Mouse (Mus musculus): ENCODE results near the gene Plxnd1.

Plxnd1 gene

DNA sequence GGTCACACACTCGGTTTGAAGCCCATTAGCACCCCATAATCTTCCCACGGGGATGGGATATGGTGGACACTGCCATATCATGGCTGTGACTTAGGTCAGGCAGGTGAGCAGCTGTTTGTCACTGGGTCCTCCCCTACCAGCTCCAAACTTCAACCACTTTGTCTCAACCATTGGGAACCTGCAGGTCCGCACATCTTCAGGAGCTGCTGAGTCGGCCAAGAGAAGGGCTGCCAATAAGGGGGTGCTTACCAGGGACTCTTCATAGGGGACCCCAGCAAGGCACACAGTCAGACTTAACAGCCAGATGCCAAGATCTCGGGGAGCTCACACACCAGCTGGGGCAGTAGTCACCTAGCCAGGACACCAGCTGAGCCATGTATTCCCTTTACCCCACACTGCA lies 6.0 kb upstream of the Plxnd1 start:
- in situ Hi-C loops (cut with MboI, MseI), result no loop called here

DNA sequence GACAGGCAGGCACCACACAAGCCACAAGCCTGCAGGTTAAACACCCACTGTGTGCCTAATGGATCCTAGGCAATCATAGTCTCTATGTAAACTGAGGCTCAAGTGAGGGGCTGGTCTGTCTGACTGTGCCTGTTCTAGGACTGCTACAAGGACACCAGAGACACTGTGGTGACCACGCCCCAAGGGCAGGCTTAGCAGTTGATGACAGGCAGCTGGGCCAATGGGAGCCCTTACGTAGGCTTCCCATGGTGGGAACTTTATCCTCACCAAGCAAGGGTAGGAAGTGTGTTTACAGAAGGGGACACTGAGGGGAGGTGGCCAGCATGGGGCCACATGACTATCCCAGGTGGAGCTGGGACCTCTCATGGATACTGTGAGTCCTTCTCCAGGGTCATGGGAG lies 4.4 kb upstream of the Plxnd1 start:
- in situ Hi-C loops (cut with MboI, MseI), result no loop called here

DNA sequence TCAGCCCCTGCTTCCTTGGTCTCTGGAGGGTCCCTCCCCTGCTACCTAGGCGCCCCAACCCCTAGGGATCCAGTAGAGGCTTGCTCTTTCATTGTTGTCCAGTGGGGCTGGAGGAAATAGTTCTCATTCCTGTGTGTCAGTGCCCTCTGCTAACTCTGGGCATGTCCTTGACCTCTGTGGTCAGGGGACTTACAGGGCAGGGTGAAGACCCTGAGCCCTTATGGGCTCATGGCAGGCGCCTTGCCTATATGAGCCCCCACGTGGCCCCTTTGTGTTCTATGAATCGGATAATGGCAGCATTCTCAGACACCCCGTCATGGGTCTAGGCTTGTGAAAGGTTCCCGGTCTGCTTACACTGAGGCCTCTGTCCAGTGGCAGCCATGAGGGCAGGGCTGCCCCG lies 4.0 kb upstream of the Plxnd1 start:
- in situ Hi-C loops (cut with MboI, MseI), result no loop called here

DNA sequence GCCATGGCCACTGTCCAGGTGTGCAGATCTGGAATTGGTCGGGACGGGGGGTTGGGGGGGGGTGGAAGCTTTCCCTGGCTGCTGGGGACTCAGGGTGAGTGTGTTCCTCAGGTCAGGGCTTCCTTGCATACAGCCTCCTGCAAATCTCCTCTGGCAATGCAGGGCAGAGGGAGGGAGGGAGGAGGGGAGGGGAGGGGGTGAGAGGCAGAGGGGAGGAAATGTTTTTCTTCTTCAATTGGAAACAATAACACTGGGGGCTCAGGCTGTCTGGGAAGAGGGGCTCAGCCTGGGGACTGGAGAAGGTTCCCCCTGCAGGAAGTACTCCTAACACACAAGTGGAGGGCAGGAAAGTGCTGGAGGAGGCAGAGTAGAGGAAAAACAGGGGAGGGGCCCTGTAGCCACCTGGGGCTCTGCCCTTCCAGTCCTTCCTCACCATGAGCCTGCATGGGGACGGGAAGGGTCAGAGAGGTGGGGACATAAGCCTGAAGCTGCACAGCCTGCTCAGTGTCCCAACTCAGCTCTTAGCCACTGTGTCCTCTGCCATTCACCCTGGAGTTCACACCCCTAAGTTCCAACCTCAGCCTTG lies 3.0 kb upstream of the Plxnd1 start:
- in situ Hi-C loops (cut with MboI, MseI), result no loop called here

GRCm38 (mm10) chr6:115996171-115996851 lies 1.5 kb upstream of the Plxnd1 start:
- in situ Hi-C loops (cut with MboI, MseI), result no loop called here

GRCm38 (mm10) chr6:115995531-115995941 lies 731 bp upstream of the Plxnd1 start:
- in situ Hi-C loops (cut with MboI, MseI), result no loop called here

DNA sequence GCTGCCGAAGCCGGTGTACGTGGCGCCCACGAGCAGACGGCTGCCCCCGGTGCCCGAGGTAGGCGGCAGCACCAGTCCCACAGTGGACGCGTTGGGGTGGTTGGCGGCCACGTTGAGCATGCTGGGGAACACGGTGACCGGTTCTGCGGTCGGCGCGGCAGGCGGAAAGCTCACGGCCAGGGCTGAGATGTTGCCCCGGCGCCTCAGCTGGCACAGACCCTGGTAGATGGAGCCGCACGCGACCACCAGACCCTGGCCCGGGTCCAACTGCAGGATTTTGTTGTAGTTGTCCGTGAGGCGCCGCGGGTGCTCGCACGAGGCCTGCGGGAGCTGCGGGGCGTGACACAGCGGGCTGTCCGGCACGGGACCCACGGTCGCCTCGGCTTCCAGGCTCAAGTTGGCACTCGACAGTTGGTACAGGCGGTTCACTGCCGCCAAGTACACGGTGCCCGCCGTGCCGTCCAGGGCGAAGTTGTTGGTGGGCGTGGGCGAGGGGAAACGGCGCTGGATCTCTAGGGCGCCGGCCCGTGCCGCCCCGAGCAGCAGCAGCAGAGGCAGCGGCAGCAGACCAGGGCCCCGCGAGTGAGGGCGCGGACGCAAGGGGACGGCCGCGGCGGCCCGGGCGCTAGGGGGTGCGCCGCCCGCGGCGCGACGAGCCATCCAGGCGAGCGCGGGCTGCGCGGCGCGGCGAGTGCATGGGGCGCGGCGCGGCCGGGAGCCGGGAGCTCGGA lies 494 bp downstream of the Plxnd1 start:
- in situ Hi-C loops (cut with MboI, MseI), result no loop called here

- in situ Hi-C loops (cut with MboI, MseI), result no loop called here
Observed at GRCm38 (mm10) chr6:115993463-115994145, 1.2 kb downstream of the Plxnd1 start.

DNA sequence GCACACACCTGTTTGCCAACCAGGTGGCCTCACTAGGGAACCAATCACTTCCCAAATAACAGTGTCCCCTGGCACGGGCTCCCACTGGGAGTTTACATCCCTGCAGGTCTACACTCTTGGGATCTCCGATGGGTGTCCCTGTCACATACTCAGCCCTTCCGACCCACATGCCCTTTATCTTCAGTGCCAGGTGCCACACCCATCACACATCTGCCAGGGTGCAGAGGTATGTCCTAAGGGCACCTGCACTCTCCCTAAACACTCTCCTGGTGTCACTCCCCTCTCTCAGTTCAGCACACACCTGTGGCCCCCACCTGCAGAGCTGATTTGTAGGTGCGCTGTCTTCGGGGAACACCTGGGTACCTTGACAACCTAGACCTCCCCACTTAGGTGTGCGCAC lies 1.8 kb downstream of the Plxnd1 start:
- in situ Hi-C loops (cut with MboI, MseI), result no loop called here

DNA sequence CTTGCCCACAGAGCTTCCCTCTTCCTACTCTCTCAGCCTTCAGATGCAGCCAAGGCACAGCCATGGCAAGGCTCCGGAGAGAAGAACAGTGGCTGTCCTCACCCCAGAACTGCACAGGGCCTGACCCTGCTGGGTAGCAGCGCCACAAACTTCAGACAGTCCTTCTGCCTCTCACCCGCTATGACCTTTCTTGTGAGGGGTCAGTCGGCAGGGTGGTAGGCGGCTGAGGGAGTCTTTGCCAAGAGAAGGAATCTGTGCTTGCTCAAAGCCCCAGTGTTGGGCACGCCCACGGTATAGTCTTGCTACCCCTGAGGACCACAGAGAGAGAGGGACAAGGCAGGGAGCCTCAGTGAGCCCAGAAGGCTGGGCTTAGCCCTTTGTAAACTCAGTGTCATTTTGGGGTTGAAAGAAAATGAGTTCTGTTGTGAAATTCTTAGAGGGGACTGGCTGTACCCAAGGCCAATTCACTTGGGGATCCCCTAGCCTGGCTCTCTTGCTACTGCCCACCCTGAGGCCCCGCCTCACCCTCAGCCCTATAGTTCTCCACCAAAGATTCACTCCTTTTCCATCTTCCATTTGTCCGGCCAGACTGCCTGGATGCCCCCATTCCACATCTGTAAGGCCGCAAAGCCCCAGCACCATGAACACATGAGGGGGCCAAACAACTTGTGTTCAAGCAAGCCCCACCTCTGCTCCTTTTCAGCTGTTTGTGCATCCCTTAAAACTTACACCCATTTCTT lies 2.8 kb downstream of the Plxnd1 start:
- in situ Hi-C loops (cut with MboI, MseI), result no loop called here

DNA sequence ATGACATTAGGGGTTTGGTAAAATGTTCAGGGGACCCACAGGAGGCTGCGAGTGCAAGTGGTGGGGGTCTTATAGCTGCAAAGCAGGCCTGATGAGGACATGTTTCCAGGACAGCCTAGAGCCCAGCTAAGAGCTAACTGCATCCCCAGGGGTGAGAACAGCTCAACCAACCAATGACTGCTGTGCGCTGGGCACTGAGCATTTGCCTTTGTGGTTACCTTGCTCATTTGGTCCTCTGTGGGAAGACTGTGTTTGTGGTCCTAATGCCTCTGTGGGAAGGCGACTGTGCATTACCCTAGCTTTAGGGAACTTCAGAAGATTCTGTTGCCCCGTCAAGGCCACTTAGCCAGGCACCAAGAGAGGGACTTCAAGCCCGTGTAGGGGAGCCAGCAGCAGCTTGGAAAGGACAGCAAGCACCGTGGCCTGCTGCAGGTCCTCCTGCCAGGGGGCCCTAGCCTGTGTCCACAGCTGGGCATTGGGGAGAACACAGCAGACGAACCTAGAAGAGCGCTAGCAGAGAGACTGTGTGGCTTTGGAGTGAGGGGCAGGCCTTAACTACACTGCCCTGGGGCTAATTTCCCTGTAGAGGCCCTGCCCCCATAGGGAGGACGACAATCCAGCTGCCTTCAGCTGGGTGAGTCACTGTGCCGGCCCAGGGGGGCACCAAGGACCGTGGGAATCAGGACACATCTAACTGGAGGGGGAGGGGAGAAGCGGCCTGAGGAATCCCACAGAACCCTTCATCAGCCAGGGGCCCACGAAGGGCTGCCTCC lies 3.5 kb downstream of the Plxnd1 start:
- in situ Hi-C loops (cut with MboI, MseI), result no loop called here

DNA sequence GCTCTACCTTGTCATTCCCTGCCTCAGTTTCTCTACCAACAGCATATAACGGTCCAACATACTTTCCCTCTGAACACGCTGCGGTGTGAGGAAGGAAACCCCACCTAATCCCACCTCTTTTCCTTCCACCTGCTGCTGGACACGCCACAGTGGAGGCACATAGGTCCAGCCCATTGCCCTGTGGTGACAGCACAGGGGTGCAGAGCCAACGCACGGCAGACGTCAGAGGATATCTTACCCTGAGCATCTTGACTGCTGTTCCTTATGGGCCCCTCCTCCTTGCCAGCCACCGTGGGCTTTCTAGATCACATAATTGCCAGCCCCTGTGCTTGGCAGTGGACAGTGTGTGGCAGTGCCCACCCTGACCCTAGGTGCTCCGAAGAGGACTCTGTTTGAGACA lies 4.3 kb downstream of the Plxnd1 start:
- in situ Hi-C loops (cut with MboI, MseI), result no loop called here

DNA sequence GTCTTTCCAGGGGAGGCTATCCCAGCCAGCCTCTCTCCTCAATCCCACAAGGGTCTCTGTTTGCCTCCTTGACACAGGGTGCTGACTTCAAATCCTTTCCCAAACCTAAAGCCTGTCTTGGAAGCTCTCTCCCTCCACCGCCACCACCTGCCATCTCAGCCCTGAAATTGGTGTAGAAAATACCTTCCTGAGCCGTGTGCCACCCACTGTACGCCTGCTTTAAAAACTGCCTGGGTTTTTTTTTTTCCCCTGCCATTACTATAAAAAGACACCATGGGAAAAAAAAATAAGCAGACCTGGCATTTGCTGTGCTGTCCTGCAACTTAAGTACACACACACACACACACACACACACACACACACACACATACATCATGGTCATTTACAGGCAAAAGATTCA lies 4.7 kb downstream of the Plxnd1 start:
- in situ Hi-C loops (cut with MboI, MseI), result no loop called here

DNA sequence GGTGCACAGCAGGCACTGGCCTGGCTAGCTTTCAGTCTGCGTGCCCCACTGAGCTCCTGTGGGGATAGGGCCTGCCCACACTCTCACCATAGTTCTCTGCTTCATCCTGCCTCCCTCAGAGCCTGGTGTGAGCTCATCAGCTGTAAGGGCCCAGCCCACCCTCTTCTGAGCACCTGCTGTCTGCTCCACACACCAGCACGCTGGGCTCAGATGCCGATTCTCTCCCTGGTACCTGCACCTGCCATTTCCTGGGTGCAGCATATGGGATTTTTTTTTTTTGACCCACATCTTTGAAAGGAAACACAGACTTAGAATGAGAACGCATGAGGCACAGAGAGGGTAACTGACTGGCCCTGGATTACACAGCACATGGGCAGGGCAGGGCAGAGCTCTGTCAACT lies 5.2 kb downstream of the Plxnd1 start:
- in situ Hi-C loops (cut with MboI, MseI), result no loop called here

DNA sequence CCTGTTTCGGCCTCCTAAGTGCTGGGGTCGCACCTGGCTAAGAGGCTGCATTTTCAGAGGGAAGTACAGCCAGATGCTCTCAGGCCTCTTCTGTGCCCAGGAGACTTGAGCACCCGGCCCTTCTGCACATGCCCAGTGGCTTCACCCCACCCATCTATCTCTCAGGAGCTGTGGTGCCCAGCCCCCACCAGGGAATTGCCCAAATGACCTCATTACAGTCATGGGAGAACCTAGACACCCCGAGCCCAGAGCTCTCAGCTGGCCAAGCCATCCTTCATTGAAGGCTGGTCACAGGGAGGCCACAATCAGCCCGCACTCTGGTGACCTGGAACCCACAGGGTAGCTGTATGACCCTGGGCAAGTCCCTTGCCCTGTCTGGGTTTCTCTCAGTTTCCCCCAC lies 5.8 kb downstream of the Plxnd1 start:
- in situ Hi-C loops (cut with MboI, MseI), result no loop called here

GRCm38 (mm10) chr6:115987096-115987747 lies 7.6 kb downstream of the Plxnd1 start:
- in situ Hi-C loops (cut with MboI, MseI), result no loop called here

- in situ Hi-C loops (cut with MboI, MseI), result no loop called here
Observed at GRCm38 (mm10) chr6:115986472-115987095, 8.2 kb downstream of the Plxnd1 start.

GRCm38 (mm10) chr6:115985622-115986021 lies 9.2 kb downstream of the Plxnd1 start:
- in situ Hi-C loops (cut with MboI, MseI), result no loop called here

DNA sequence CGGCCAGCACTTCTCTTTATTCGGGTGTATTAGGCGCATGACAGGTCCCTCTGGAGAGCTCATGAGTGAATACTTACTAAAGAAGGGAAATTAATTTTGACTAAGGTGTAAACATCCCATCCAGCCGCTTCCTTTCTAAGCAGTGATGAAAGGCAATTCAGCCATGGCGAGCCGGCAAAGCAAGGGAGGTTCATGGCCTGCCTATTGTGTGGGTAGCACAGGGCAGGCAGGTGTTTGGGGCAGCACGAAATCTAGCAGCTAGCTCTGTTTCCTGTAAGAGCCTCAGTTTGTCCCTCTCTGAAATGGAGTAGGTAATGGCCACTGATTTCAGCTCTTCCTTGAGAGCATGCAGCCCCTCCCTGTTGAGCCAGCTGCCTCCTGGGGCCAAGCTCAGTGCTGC lies 10.2 kb downstream of the Plxnd1 start:
- in situ Hi-C loops (cut with MboI, MseI), result no loop called here
